ENCODE assay signal across 11 mouse cellular contexts in genomic region chr6:127496841-127497656, GRCm38 (mm10). TPM values are rescaled to one million over a fixed set of nuclear protein-coding genes. Genes with fewer than 3 reads are reported as not detected.
DNase-seq lines count a peak whose midpoint lies in the region; ATAC-seq and TF ChIP-seq lines count a peak whose summit lies in the region.
"Had no signal": no experiment of that assay in that cellular context is flagged by ENCODE, and none has a peak within 500 bp of the region (broad histone marks: within the 10 kb centered on the region; RNA-seq: fewer than 3 reads in every experiment).

No protein-coding gene starts in this region.

- TF ChIP-seq EP300 in stomach, postnatal 0 days (optimal IDR thresholded peaks at IDR 0.05), result no peak

- H3K36me3 ChIP-seq in heart, embryonic 10.5 days, result no peaks in the 10 kb centered on the region
- H3K36me3 ChIP-seq in neural tube, embryonic 15.5 days, result peaks cover 4% of the 10 kb centered on the region; the same call in 1 of the 2 replicates
- no peaks in the 10 kb centered on the region for H3K36me3 ChIP-seq in stomach, postnatal 0 days (ENCODE audit: control insufficient read depth, insufficient read depth, low read length)

- TF ChIP-seq CTCF in stomach, postnatal 0 days (IDR thresholded peaks at IDR 0.05; ENCODE audit: low read depth), result no peak

- no peak overlapping the region for H3K4me3 ChIP-seq in heart, embryonic 10.5 days
- H3K4me3 ChIP-seq in neural tube, embryonic 15.5 days (replicated peaks), result no peak overlapping the region
- no peak overlapping the region for H3K4me3 ChIP-seq in stomach, postnatal 0 days (ENCODE audit: low read depth, low read length)

- no peak overlapping the region for H3K27ac ChIP-seq in heart, embryonic 10.5 days
- peak overlapping the region; percentile 34; the same call in 1 of the 2 replicates for H3K27ac ChIP-seq in neural tube, embryonic 15.5 days (replicated peaks)
- H3K27ac ChIP-seq in stomach, postnatal 0 days (replicated peaks), result no peak overlapping the region

- peak; percentile 73 for DNase-seq in heart, embryonic 10.5 days (ENCODE audit: low spot score)
- no peak for DNase-seq in heart, adult 9 months (ENCODE audit: low spot score in 2 of 2)
- no peak for DNase-seq in neural tube, embryonic 10.5 days (ENCODE audit: extremely low spot score, low spot score)
- DNase-seq in gonadal fat pad, adult 2 months (ENCODE audit: low read depth), result peak; percentile 98
- DNase-seq in stomach, postnatal 0 days (ENCODE audit: low spot score), result no peak
- DNase-seq in kidney, postnatal 25 days, result no peak
- DNase-seq: thymus, postnatal 14 days had no signal

- 75% methylated on average over 18 of the region's 18 CpGs for WGBS in heart, embryonic 10.5 days
- WGBS in neural tube, embryonic 15.5 days, result 59% methylated on average over 18 of the region's 18 CpGs
- WGBS in stomach, postnatal 0 days, result 69% methylated on average over 18 of the region's 18 CpGs

- H3K9me3 ChIP-seq in heart, embryonic 10.5 days, result no peaks in the 10 kb centered on the region
- H3K9me3 ChIP-seq in neural tube, embryonic 15.5 days (replicated peaks), result no peaks in the 10 kb centered on the region
- no peaks in the 10 kb centered on the region for H3K9me3 ChIP-seq in stomach, postnatal 0 days (ENCODE audit: control insufficient read depth, low read length)

- no peaks in the 10 kb centered on the region for H3K27me3 ChIP-seq in heart, embryonic 10.5 days (ENCODE audit: insufficient read depth, poor library complexity, severe bottlenecking)
- H3K27me3 ChIP-seq in neural tube, embryonic 15.5 days (replicated peaks), result no peaks in the 10 kb centered on the region
- H3K27me3 ChIP-seq in stomach, postnatal 0 days (ENCODE audit: control insufficient read depth, insufficient read depth, low read length), result no peaks in the 10 kb centered on the region
- H3K27me3 ChIP-seq: CH12.LX had no signal

- peaks cover 12% of the 10 kb centered on the region; the same call in 1 of the 2 replicates for H3K4me1 ChIP-seq in heart, embryonic 10.5 days
- H3K4me1 ChIP-seq in neural tube, embryonic 15.5 days, result peaks cover 15% of the 10 kb centered on the region
- no peaks in the 10 kb centered on the region for H3K4me1 ChIP-seq in stomach, postnatal 0 days (replicated peaks; ENCODE audit: control insufficient read depth, insufficient read depth)

- H3K9ac ChIP-seq in neural tube, embryonic 15.5 days (replicated peaks), result no peak overlapping the region
- H3K9ac ChIP-seq in stomach, postnatal 0 days (ENCODE audit: low read length), result no peak overlapping the region

- peak; percentile 61; the same call in 1 of the 2 replicates for ATAC-seq in neural tube, embryonic 15.5 days (ENCODE audit: low FRiP score)
- peak; percentile 29; the same call in 1 of the 2 replicates for ATAC-seq in stomach, postnatal 0 days (ENCODE audit: low FRiP score, low TSS enrichment)
- ATAC-seq in megakaryocyte, adult 5-6 weeks (ENCODE audit: poor library complexity, severe bottlenecking), result no peak

- no peak overlapping the region for H3K4me2 ChIP-seq in neural tube, embryonic 15.5 days
- H3K4me2 ChIP-seq in stomach, postnatal 0 days (replicated peaks; ENCODE audit: low read depth), result no peak overlapping the region
- H3K4me2 ChIP-seq: liver, embryonic 11.5 days had no signal

RNA-seq across cellular contexts. Expression of gene Parp11, which starts 50.4 kb away (rescaled TPM):
- polyA plus RNA-seq in heart, embryonic 10.5 days (2016; fragmentation: Nextera tagmentation; extraction: Ambion mirVana), result 19.1 and 22.7 TPM in 2 replicates
- 65.1 and 72.6 TPM in 2 replicates for polyA plus RNA-seq in neural tube, embryonic 15.5 days (2015; fragmentation: Nextera tagmentation; extraction: Ambion mirVana)
- polyA plus RNA-seq in gonadal fat pad, adult 2 months (2012; rRNA removed), result 13.3 and 14.4 TPM in 2 replicates
- polyA plus RNA-seq in stomach, postnatal 0 days (2015; fragmentation: Nextera tagmentation; extraction: Ambion mirVana), result 7.7 and 8.1 TPM in 2 replicates
- 11.0 and 11.7 TPM in 2 replicates for total RNA-seq in megakaryocyte, adult 5-6 weeks (2015)
- 19.1 and 25.2 TPM in 2 replicates for total RNA-seq in megakaryocyte, adult 5-6 weeks (2017)

Comparison
In these comparisons a context has a peak if more than half of its experiments do, and no peak if none do; other contexts are left out.
1. DNase-seq: peak in heart, embryonic 10.5 days (single experiment) and gonadal fat pad, adult 2 months (single experiment); none in heart, adult 9 months (0 of 2), neural tube, embryonic 10.5 days (single experiment), stomach, postnatal 0 days (single experiment) and kidney, postnatal 25 days (0 of 2).